Mouse (Mus musculus) right cerebral cortex, adult 18-20 months (tissue): ENCODE results near the gene Vangl2.

Experiments used
- DNase-seq: peaks from one replicate; pipeline ENCODE4 v3.0.0; 2022; ENCODE audit warnings: mixed read lengths

Vangl2 gene

GRCm38 (mm10) chr1:172027010-172027808 lies 1.0 kb downstream of the Vangl2 start:
- peak; percentile 74 for DNase-seq

GRCm38 (mm10) chr1:172026201-172026901 lies 1.9 kb downstream of the Vangl2 start:
- no peak for DNase-seq

GRCm38 (mm10) chr1:172025201-172025904 lies 2.9 kb downstream of the Vangl2 start:
- no peak for DNase-seq

GRCm38 (mm10) chr1:172024140-172024895 lies 3.9 kb downstream of the Vangl2 start:
- DNase-seq, result no peak

GRCm38 (mm10) chr1:172019863-172020521 lies 8.3 kb downstream of the Vangl2 start:
- DNase-seq, result peak; percentile 35

GRCm38 (mm10) chr1:172019339-172019738 lies 8.9 kb downstream of the Vangl2 start:
- no peak for DNase-seq

- no peak for DNase-seq
Measured at GRCm38 (mm10) chr1:172018336-172019311, 9.6 kb downstream of the Vangl2 start.

GRCm38 (mm10) chr1:172017517-172018070 lies 10.7 kb downstream of the Vangl2 start:
- DNase-seq, result no peak

- DNase-seq, result no peak
Measured at GRCm38 (mm10) chr1:172016660-172017516, 11.4 kb downstream of the Vangl2 start.

GRCm38 (mm10) chr1:172016031-172016430 lies 12.2 kb downstream of the Vangl2 start:
- peak; percentile 37 for DNase-seq

- DNase-seq, result no peak
Measured at GRCm38 (mm10) chr1:172015312-172015939, 12.8 kb downstream of the Vangl2 start.

GRCm38 (mm10) chr1:172014771-172015170 lies 13.5 kb downstream of the Vangl2 start:
- DNase-seq, result no peak

- DNase-seq, result peak; percentile 62
Measured at GRCm38 (mm10) chr1:172012030-172012429, 16.2 kb downstream of the Vangl2 start.

- DNase-seq, result no peak
Measured at GRCm38 (mm10) chr1:172010042-172010824, 18.0 kb downstream of the Vangl2 start.

- DNase-seq, result no peak
Measured at GRCm38 (mm10) chr1:172009406-172009805, 18.8 kb downstream of the Vangl2 start.

- no peak for DNase-seq
Measured at GRCm38 (mm10) chr1:172008351-172008750, 19.9 kb downstream of the Vangl2 start.

- no peak for DNase-seq
Measured at GRCm38 (mm10) chr1:172007761-172008160, 20.5 kb downstream of the Vangl2 start.

GRCm38 (mm10) chr1:172001665-172002064 lies 26.6 kb downstream of the Vangl2 start:
- no peak for DNase-seq
